Mouse (Mus musculus) heart, embryonic 16.5 days (tissue): Measurements from ENCODE around the gene Arhgef10l. TPM values are rescaled to one million over a fixed set of nuclear protein-coding genes. Genes with fewer than 3 reads are reported as not detected.
A peak's percentile ranks its signal among the peaks of the same experiment; 100 is the strongest.

Experiments used
- ATAC-seq: fragments of 200-750 bp; cut with Nextera tagmentation; replicated peaks from 2 replicates; pipeline ENCODE4 v1.8.0; 2017; ENCODE audit warnings: moderate number of reproducible peaks; ENCODE audit not compliant: insufficient read depth, low FRiP score; ENCODE audit errors: extremely low read depth
- H3K27ac ChIP-seq: fragments of 300-500 bp; sonication (generic); 2 replicates; pipeline ENCODE4 v1.5.1; 2014; ENCODE audit warnings: mild to moderate bottlenecking, low read length, control low read depth, moderate library complexity
- H3K27me3 ChIP-seq: fragments of 300-500 bp; sonication (generic); 2 replicates; pipeline ENCODE4 v1.6.1; 2014; ENCODE audit warnings: low read length, mixed read lengths; ENCODE audit not compliant: control insufficient read depth, insufficient read depth
- H3K36me3 ChIP-seq: fragments of 300-500 bp; sonication (generic); 2 replicates; pipeline ENCODE4 v1.6.1; 2014; ENCODE audit not compliant: control insufficient read depth, insufficient read depth
- H3K4me1 ChIP-seq: fragments of 300-500 bp; sonication (generic); 2 replicates; pipeline ENCODE4 v1.6.1; 2014; ENCODE audit warnings: low read length, mixed read lengths; ENCODE audit not compliant: control insufficient read depth, insufficient read depth
- H3K4me2 ChIP-seq: fragments of 300-500 bp; sonication (generic); 2 replicates; pipeline ENCODE4 v1.6.1; 2014; ENCODE audit warnings: low read depth, mild to moderate bottlenecking, control low read depth, low read length
- H3K4me3 ChIP-seq: fragments of 300-500 bp; sonication (generic); 2 replicates; pipeline ENCODE4 v1.5.1; 2014; ENCODE audit warnings: mild to moderate bottlenecking, control low read depth, low read length
- H3K9ac ChIP-seq: fragments of 300-500 bp; sonication (generic); 2 replicates; pipeline ENCODE4 v1.6.1; 2014; ENCODE audit warnings: low read length, control low read depth
- H3K9me3 ChIP-seq: fragments of 300-500 bp; sonication (generic); replicated peaks from 2 replicates; pipeline ENCODE4 v1.6.1; 2016; ENCODE audit warnings: low read length; ENCODE audit not compliant: control insufficient read depth
- WGBS: fragments of 180-500 bp; shearing (Covaris S2); extraction: QIAGEN DNeasy Blood & Tissue Kit; methylation state at CpG from one replicate; pipeline ENCODE4 v1.1.7; 2014; 5-methylcytosine and 5-hydroxymethylcytosine counted together
- polyA plus RNA-seq: library from polyadenylated mRNA; unstranded; fragments of >200 nt; fragmentation: Nextera tagmentation; extraction: Ambion mirVana; gene quantifications from 2 replicates; pipeline ENCODE4 v1.2.1, GENCODE M21; 2015

Arhgef10l gene
- polyA plus RNA-seq, 1 experiment from 2014 or later: 18.6 TPM

- Histone ChIP-seq H3K36me3 (peaks cover 24% of the 10 kb centered on the region), H3K9me3 (peaks cover 14% of the 10 kb centered on the region), H3K4me3 (no peak overlapping the region), H3K9ac (no peak overlapping the region), H3K27ac (0 out of 2 replicates have a peak overlapping the region, but pooled peaks have one; percentile 29), H3K4me2 (no peak overlapping the region), H3K4me1 (no peaks in the 10 kb centered on the region), H3K27me3 (no peaks in the 10 kb centered on the region)
- ATAC-seq: no peak
- 61% methylated on average over 5 of the region's 5 CpGs for WGBS
These were observed 67.0 kb downstream of the Arhgef10l start for GRCm38 (mm10) chr4:140598846-140599245.

- Histone ChIP-seq H3K27ac (no peak overlapping the region), H3K9me3 (peaks cover 14% of the 10 kb centered on the region), H3K4me3 (no peak overlapping the region), H3K4me1 (no peaks in the 10 kb centered on the region; the same call in 1 of the 2 replicates), H3K4me2 (no peak overlapping the region), H3K27me3 (no peaks in the 10 kb centered on the region), H3K36me3 (peaks cover 24% of the 10 kb centered on the region), H3K9ac (no peak overlapping the region)
- ATAC-seq: no peak
- 90% methylated on average over 6 of the region's 6 CpGs for WGBS
These were observed 67.9 kb downstream of the Arhgef10l start for GRCm38 (mm10) chr4:140597928-140598327.

- 91% methylated on average over 5 of the region's 5 CpGs for WGBS
- Histone ChIP-seq H3K4me1 (peaks cover 2% of the 10 kb centered on the region; the same call in 1 of the 2 replicates), H3K4me2 (no peak overlapping the region), H3K9ac (no peak overlapping the region), H3K27me3 (no peaks in the 10 kb centered on the region), H3K27ac (no peak overlapping the region), H3K4me3 (no peak overlapping the region), H3K9me3 (peaks cover 14% of the 10 kb centered on the region), H3K36me3 (peaks cover 24% of the 10 kb centered on the region)
- no peak for ATAC-seq
These were observed 68.4 kb downstream of the Arhgef10l start for GRCm38 (mm10) chr4:140597378-140597777.

GRCm38 (mm10) chr4:140593771-140594505 is 71.9 kb downstream of the Arhgef10l start:
- Histone ChIP-seq H3K36me3 (peaks cover 23% of the 10 kb centered on the region), H3K27me3 (no peaks in the 10 kb centered on the region), H3K9ac (no peak overlapping the region), H3K4me2 (no peak overlapping the region), H3K9me3 (peaks cover 14% of the 10 kb centered on the region), H3K4me3 (no peak overlapping the region), H3K27ac (no peak overlapping the region), H3K4me1 (peaks cover 2% of the 10 kb centered on the region; the same call in 1 of the 2 replicates)
- WGBS: 86% methylated on average over 14 of the region's 14 CpGs
- ATAC-seq: no peak

GRCm38 (mm10) chr4:140592990-140593770 is 72.6 kb downstream of the Arhgef10l start:
- Histone ChIP-seq H3K4me2 (no peak overlapping the region), H3K9ac (no peak overlapping the region), H3K4me1 (peaks cover 2% of the 10 kb centered on the region; the same call in 1 of the 2 replicates), H3K27ac (no peak overlapping the region), H3K4me3 (no peak overlapping the region), H3K36me3 (peaks cover 23% of the 10 kb centered on the region), H3K9me3 (peaks cover 14% of the 10 kb centered on the region), H3K27me3 (no peaks in the 10 kb centered on the region)
- 80% methylated on average over 16 of the region's 16 CpGs for WGBS
- no peak for ATAC-seq

- H3K36me3 ChIP-seq: peaks cover 21% of the 10 kb centered on the region
- ATAC-seq: peak; percentile 49
These were observed 73.5 kb downstream of the Arhgef10l start for GRCm38 (mm10) chr4:140592217-140592759.

GRCm38 (mm10) chr4:140586478-140586877 is 79.3 kb downstream of the Arhgef10l start:
- WGBS: 64% methylated on average over 5 of the region's 5 CpGs

More at GRCm38 (mm10) chr4:140592217-140592759, 73.5 kb downstream of the Arhgef10l start:
- 30% methylated on average over 11 of the region's 11 CpGs for WGBS
- H3K27ac ChIP-seq: no peak overlapping the region
- H3K27me3 ChIP-seq: no peaks in the 10 kb centered on the region
- no peak overlapping the region for H3K4me3 ChIP-seq
- no peak overlapping the region for H3K4me2 ChIP-seq
- peaks cover 11% of the 10 kb centered on the region for H3K9me3 ChIP-seq
- peaks cover 2% of the 10 kb centered on the region; the same call in 1 of the 2 replicates for H3K4me1 ChIP-seq
- H3K9ac ChIP-seq: no peak overlapping the region

GRCm38 (mm10) chr4:140584240-140584639 is 81.6 kb downstream of the Arhgef10l start:
- Histone ChIP-seq H3K4me2 (no peak overlapping the region), H3K27ac (no peak overlapping the region), H3K9ac (no peak overlapping the region), H3K4me1 (peaks cover 16% of the 10 kb centered on the region), H3K4me3 (no peak overlapping the region), H3K27me3 (no peaks in the 10 kb centered on the region), H3K36me3 (peaks cover 7% of the 10 kb centered on the region), H3K9me3 (no peaks in the 10 kb centered on the region)
- WGBS: 62% methylated on average over 5 of the region's 5 CpGs
- ATAC-seq: no peak

More at GRCm38 (mm10) chr4:140586478-140586877, 79.3 kb downstream of the Arhgef10l start:
- Histone ChIP-seq H3K27me3 (no peaks in the 10 kb centered on the region), H3K27ac (no peak overlapping the region), H3K4me3 (no peak overlapping the region), H3K36me3 (peaks cover 7% of the 10 kb centered on the region; the same call in 1 of the 2 replicates), H3K9ac (no peak overlapping the region), H3K4me1 (peaks cover 6% of the 10 kb centered on the region), H3K4me2 (no peak overlapping the region), H3K9me3 (no peaks in the 10 kb centered on the region)
- 0 out of 2 replicates have a peak, but pooled peaks have one; percentile 18 for ATAC-seq
